ENCODE assay signal across 24 mouse cellular contexts in the genomic region with DNA sequence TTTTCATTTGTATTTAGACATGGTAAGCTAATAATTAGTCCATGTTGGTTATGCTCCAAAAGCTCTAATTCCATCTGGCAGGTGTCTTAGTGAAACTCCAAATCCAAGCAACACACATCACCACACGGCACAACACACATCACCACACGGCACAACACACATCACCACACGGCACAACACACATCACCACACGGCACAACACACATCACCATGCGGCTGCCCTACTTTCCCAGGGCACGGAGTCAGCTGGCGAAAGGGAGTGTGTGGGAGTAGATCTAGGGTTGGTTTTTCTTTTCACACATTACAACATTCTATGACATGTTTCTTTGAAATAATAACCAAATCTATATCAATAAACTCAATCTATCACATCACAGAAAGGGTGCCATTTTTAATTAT.
A peak's percentile ranks its signal among the peaks of the same experiment; 100 is the strongest.
DNase-seq lines count a peak whose midpoint lies in the region; ATAC-seq and TF ChIP-seq lines count a peak whose summit lies in the region.
"Had no signal": no experiment of that assay in that cellular context is flagged by ENCODE, and none has a peak within 500 bp of the region (broad histone marks: within the 10 kb centered on the region; RNA-seq: fewer than 3 reads in every experiment).

No protein-coding gene starts in this region.

- no peak overlapping the region for H3K4me2 ChIP-seq in forebrain, embryonic 13.5 days
- H3K4me2 ChIP-seq in forebrain, embryonic 11.5 days (ENCODE audit: low read depth, low read length, severe bottlenecking): no peak overlapping the region
- H3K4me2 ChIP-seq in hindbrain, embryonic 15.5 days: no peak overlapping the region
- H3K4me2 ChIP-seq: heart, embryonic 11.5 days; liver, embryonic 13.5 days; lung, embryonic 14.5 days; midbrain, embryonic 15.5 days; neural tube, embryonic 15.5 days had no signal

- ATAC-seq in forebrain, embryonic 13.5 days: 0 out of 2 replicates have a peak, but pooled peaks have one; percentile 43
- no peak for ATAC-seq in forebrain, embryonic 11.5 days (replicated peaks; ENCODE audit: low FRiP score)
- ATAC-seq in hindbrain, embryonic 15.5 days (ENCODE audit: low FRiP score, low read depth): peak; percentile 63; the same call in 1 of the 2 replicates
- ATAC-seq: CD4-positive, CD25-positive, alpha-beta regulatory T cell, adult 4 months; intestine, postnatal 0 days; midbrain, embryonic 15.5 days had no signal

- no peak overlapping the region for H3K27ac ChIP-seq in forebrain, embryonic 13.5 days
- no peak overlapping the region for H3K27ac ChIP-seq in forebrain, embryonic 11.5 days (ENCODE audit: low read depth, low read length)
- peak overlapping the region; percentile 57; the same call in 1 of the 2 replicates for H3K27ac ChIP-seq in hindbrain, embryonic 15.5 days (replicated peaks)
- no peak overlapping the region for H3K27ac ChIP-seq in hindbrain, embryonic 10.5 days
- H3K27ac ChIP-seq in cerebellum, adult 2 months (ENCODE audit: insufficient read depth, low read length): 0 out of 2 replicates have a peak overlapping the region, but pooled peaks have one; percentile 75
- H3K27ac ChIP-seq: liver, embryonic 13.5 days; midbrain, embryonic 10.5 days had no signal

- no peak for TF ChIP-seq POLR2A in cerebellum, adult 2 months (IDR thresholded peaks at IDR 0.05; ENCODE audit: borderline replicate concordance, insufficient read depth, low read length)

- no peaks in the 10 kb centered on the region for H3K27me3 ChIP-seq in forebrain, embryonic 13.5 days
- no peaks in the 10 kb centered on the region for H3K27me3 ChIP-seq in forebrain, embryonic 11.5 days (ENCODE audit: control insufficient read depth, insufficient read depth, low read length)
- no peaks in the 10 kb centered on the region for H3K27me3 ChIP-seq in hindbrain, embryonic 15.5 days
- H3K27me3 ChIP-seq in hindbrain, embryonic 10.5 days (ENCODE audit: insufficient read depth, poor library complexity, severe bottlenecking): no peaks in the 10 kb centered on the region
- no peaks in the 10 kb centered on the region for H3K27me3 ChIP-seq in cerebellum, adult 2 months (ENCODE audit: control insufficient read depth, insufficient read depth, low read length)
- H3K27me3 ChIP-seq: liver, embryonic 13.5 days; midbrain, embryonic 15.5 days; neural tube, embryonic 15.5 days had no signal

- no peaks in the 10 kb centered on the region for H3K9me3 ChIP-seq in forebrain, embryonic 13.5 days (replicated peaks)
- H3K9me3 ChIP-seq in forebrain, embryonic 11.5 days (ENCODE audit: control insufficient read depth, low read length): no peaks in the 10 kb centered on the region
- H3K9me3 ChIP-seq in hindbrain, embryonic 15.5 days: no peaks in the 10 kb centered on the region
- H3K9me3 ChIP-seq in hindbrain, embryonic 10.5 days: no peaks in the 10 kb centered on the region
- H3K9me3 ChIP-seq: liver, embryonic 13.5 days; midbrain, embryonic 10.5 days; midbrain, embryonic 15.5 days; neural tube, embryonic 15.5 days had no signal

- DNase-seq in forebrain, embryonic 11.5 days (ENCODE audit: low spot score): no peak
- no peak for DNase-seq in hindbrain, embryonic 10.5 days (ENCODE audit: low spot score)
- peak in 1 of 2 experiments; percentile 33 for DNase-seq in cerebellum, adult 2 months
- DNase-seq in cerebellum, postnatal 14 days: peak; percentile 42 to 53
- DNase-seq in lung, postnatal 4 days: no peak
- DNase-seq in yolk sac, embryonic 10.5 days (ENCODE audit: low spot score): no peak
- DNase-seq: adrenal gland, postnatal 14 days; gastrocnemius, postnatal 14 days; heart, postnatal 36 days; liver, embryonic 13.5 days; lung, embryonic 14.5 days; lung, postnatal 14 days; right cerebral cortex, postnatal 14 days; thymus, postnatal 4 days had no signal

- H3K9ac ChIP-seq in forebrain, embryonic 13.5 days: no peak overlapping the region
- H3K9ac ChIP-seq in forebrain, embryonic 11.5 days (ENCODE audit: low read length): no peak overlapping the region
- H3K9ac ChIP-seq in hindbrain, embryonic 15.5 days: no peak overlapping the region
- H3K9ac ChIP-seq: liver, embryonic 13.5 days; lung, embryonic 14.5 days; midbrain, embryonic 15.5 days; neural tube, embryonic 15.5 days had no signal

- 82% methylated on average over 7 of the region's 7 CpGs for WGBS in forebrain, embryonic 13.5 days
- WGBS in forebrain, embryonic 11.5 days: 97% methylated on average over 7 of the region's 7 CpGs
- WGBS in hindbrain, embryonic 15.5 days: 60% methylated on average over 7 of the region's 7 CpGs
- WGBS in hindbrain, embryonic 10.5 days: 94% methylated on average over 7 of the region's 7 CpGs
- WGBS in cerebellum, adult 2 months: 14% methylated on average over 7 of the region's 7 CpGs

- peaks cover 11% of the 10 kb centered on the region for H3K4me1 ChIP-seq in forebrain, embryonic 13.5 days
- peaks cover 2% of the 10 kb centered on the region; the same call in 1 of the 2 replicates for H3K4me1 ChIP-seq in forebrain, embryonic 11.5 days (replicated peaks; ENCODE audit: control insufficient read depth, insufficient read depth, low read length)
- peaks cover 11% of the 10 kb centered on the region for H3K4me1 ChIP-seq in hindbrain, embryonic 15.5 days (replicated peaks)
- no peaks in the 10 kb centered on the region for H3K4me1 ChIP-seq in hindbrain, embryonic 10.5 days (replicated peaks)
- H3K4me1 ChIP-seq in cerebellum, adult 2 months (ENCODE audit: control insufficient read depth, insufficient read depth, low read length): peaks cover 4% of the 10 kb centered on the region
- H3K4me1 ChIP-seq: liver, embryonic 13.5 days; midbrain, embryonic 10.5 days; midbrain, embryonic 15.5 days had no signal

- no peak for TF ChIP-seq CTCF in cerebellum, adult 2 months (IDR thresholded peaks at IDR 0.05; ENCODE audit: borderline replicate concordance, insufficient read depth, low read depth, low read length)

- H3K4me3 ChIP-seq in forebrain, embryonic 13.5 days: no peak overlapping the region
- H3K4me3 ChIP-seq in forebrain, embryonic 11.5 days (ENCODE audit: low read depth, low read length): no peak overlapping the region
- H3K4me3 ChIP-seq in hindbrain, embryonic 15.5 days: no peak overlapping the region
- no peak overlapping the region for H3K4me3 ChIP-seq in hindbrain, embryonic 10.5 days
- H3K4me3 ChIP-seq in cerebellum, adult 2 months (replicated peaks; ENCODE audit: insufficient read depth, low read depth, low read length): no peak overlapping the region
- H3K4me3 ChIP-seq: erythroblast, embryonic 14.5 days; layer of hippocampus, adult 2 months; liver, embryonic 13.5 days; midbrain, embryonic 10.5 days; midbrain, embryonic 15.5 days; neural tube, embryonic 15.5 days had no signal

- peaks cover 16% of the 10 kb centered on the region for H3K36me3 ChIP-seq in forebrain, embryonic 13.5 days (ENCODE audit: poor library complexity, severe bottlenecking)
- no peaks in the 10 kb centered on the region for H3K36me3 ChIP-seq in forebrain, embryonic 11.5 days (ENCODE audit: control insufficient read depth, insufficient read depth, low read length)
- H3K36me3 ChIP-seq in hindbrain, embryonic 15.5 days: peaks cover 8% of the 10 kb centered on the region
- peaks cover 22% of the 10 kb centered on the region; the same call in 1 of the 2 replicates for H3K36me3 ChIP-seq in hindbrain, embryonic 10.5 days
- H3K36me3 ChIP-seq: liver, embryonic 13.5 days had no signal

Comparison
In these comparisons a context has a peak if more than half of its experiments do, and no peak if none do; other contexts are left out.
1. H3K27ac ChIP-seq: peak in hindbrain, embryonic 15.5 days (single experiment) and cerebellum, adult 2 months (single experiment); none in forebrain, embryonic 13.5 days (single experiment), forebrain, embryonic 11.5 days (single experiment) and hindbrain, embryonic 10.5 days (single experiment).
2. DNase-seq: peak in cerebellum, postnatal 14 days (2 of 2); none in forebrain, embryonic 11.5 days (single experiment), hindbrain, embryonic 10.5 days (single experiment), lung, postnatal 4 days (0 of 2) and yolk sac, embryonic 10.5 days (single experiment).